Mouse (Mus musculus): ENCODE measurements around the gene Spsb1. TPM values are rescaled to one million over a fixed set of nuclear protein-coding genes. Genes with fewer than 3 reads are reported as not detected.

Gene Spsb1
- polyA plus RNA-seq, 1 experiment from 2014 or later: 22.6 TPM

GRCm38 (mm10) chr4:149930755-149931154 lies 24.1 kb downstream of the Spsb1 start:
- no peak overlapping the region for H3K4me3 ChIP-seq
- no peaks in the 10 kb centered on the region for H3K36me3 ChIP-seq
- WGBS: 62% methylated on average over 3 of the region's 3 CpGs
- H3K9me3 ChIP-seq: no peaks in the 10 kb centered on the region
- ATAC-seq (ENCODE audit: insufficient number of reproducible peaks, insufficient read depth, low FRiP score, low TSS enrichment): no peak
- no peak overlapping the region for H3K4me2 ChIP-seq (replicated peaks)
- H3K9ac ChIP-seq: no peak overlapping the region
- no peaks in the 10 kb centered on the region for H3K27me3 ChIP-seq
- H3K4me1 ChIP-seq: 0 out of 2 replicates have a peak, but pooled peaks cover 4% of the 10 kb centered on the region
- H3K27ac ChIP-seq: no peak overlapping the region

DNA sequence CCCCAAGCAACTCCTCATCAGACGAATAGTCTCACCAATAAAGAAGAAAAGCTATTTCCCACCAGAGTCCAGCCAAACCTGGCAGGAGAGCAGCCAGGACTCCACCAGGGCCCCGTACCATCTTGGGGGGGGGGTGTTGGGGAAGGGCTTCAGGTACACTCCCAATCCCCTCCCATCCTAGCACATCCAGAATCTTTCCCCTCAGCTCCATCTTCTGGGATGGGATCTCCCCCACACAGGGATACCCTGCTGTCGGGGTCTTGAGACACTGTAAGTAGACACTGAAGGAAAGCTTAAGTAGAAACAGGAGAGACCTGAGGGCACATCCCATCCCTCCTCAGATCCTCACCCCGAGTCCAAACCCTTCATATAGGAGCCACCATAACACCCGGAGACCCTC lies 31.8 kb downstream of the Spsb1 start:
- Histone ChIP-seq H3K27me3 (no peaks in the 10 kb centered on the region), H3K4me1 (peaks cover 66% of the 10 kb centered on the region), H3K9ac (no peak overlapping the region), H3K9me3 (no peaks in the 10 kb centered on the region), H3K4me3 (no peak overlapping the region), H3K4me2 (replicated peaks) (no peak overlapping the region; the same call in 1 of the 2 replicates), H3K36me3 (0 out of 2 replicates have a peak, but pooled peaks cover 2% of the 10 kb centered on the region), H3K27ac (peak overlapping the region; percentile 85)
- WGBS: 40% methylated on average over 4 of the region's 5 CpGs
- no peak for ATAC-seq (ENCODE audit: insufficient number of reproducible peaks, insufficient read depth, low FRiP score, low TSS enrichment)

GRCm38 (mm10) chr4:149922121-149922718 lies 32.6 kb downstream of the Spsb1 start:
- no peak overlapping the region for H3K4me3 ChIP-seq
- H3K27me3 ChIP-seq: no peaks in the 10 kb centered on the region
- ATAC-seq (ENCODE audit: insufficient number of reproducible peaks, insufficient read depth, low FRiP score, low TSS enrichment): peak; percentile 69; the same call in 1 of the 2 replicates
- H3K27ac ChIP-seq: peak overlapping the region; percentile 85
- 18% methylated on average over 14 of the region's 14 CpGs for WGBS
- H3K9ac ChIP-seq: no peak overlapping the region
- H3K4me1 ChIP-seq: peaks cover 74% of the 10 kb centered on the region
- no peaks in the 10 kb centered on the region for H3K9me3 ChIP-seq
- peak overlapping the region; percentile 23 for H3K4me2 ChIP-seq (replicated peaks)
- H3K36me3 ChIP-seq: 0 out of 2 replicates have a peak, but pooled peaks cover 2% of the 10 kb centered on the region

GRCm38 (mm10) chr4:149920886-149921285 lies 34.0 kb downstream of the Spsb1 start:
- WGBS: 30% methylated on average over 12 of the region's 12 CpGs
- H3K36me3 ChIP-seq: 0 out of 2 replicates have a peak, but pooled peaks cover 2% of the 10 kb centered on the region
- peaks cover 86% of the 10 kb centered on the region for H3K4me1 ChIP-seq
- H3K4me2 ChIP-seq (replicated peaks): peak overlapping the region; percentile 12; the same call in 1 of the 2 replicates
- H3K27me3 ChIP-seq: no peaks in the 10 kb centered on the region
- no peak overlapping the region for H3K9ac ChIP-seq
- no peak for ATAC-seq (ENCODE audit: insufficient number of reproducible peaks, insufficient read depth, low FRiP score, low TSS enrichment)
- peak overlapping the region; percentile 85 for H3K27ac ChIP-seq
- H3K4me3 ChIP-seq: no peak overlapping the region
- no peaks in the 10 kb centered on the region for H3K9me3 ChIP-seq

DNA sequence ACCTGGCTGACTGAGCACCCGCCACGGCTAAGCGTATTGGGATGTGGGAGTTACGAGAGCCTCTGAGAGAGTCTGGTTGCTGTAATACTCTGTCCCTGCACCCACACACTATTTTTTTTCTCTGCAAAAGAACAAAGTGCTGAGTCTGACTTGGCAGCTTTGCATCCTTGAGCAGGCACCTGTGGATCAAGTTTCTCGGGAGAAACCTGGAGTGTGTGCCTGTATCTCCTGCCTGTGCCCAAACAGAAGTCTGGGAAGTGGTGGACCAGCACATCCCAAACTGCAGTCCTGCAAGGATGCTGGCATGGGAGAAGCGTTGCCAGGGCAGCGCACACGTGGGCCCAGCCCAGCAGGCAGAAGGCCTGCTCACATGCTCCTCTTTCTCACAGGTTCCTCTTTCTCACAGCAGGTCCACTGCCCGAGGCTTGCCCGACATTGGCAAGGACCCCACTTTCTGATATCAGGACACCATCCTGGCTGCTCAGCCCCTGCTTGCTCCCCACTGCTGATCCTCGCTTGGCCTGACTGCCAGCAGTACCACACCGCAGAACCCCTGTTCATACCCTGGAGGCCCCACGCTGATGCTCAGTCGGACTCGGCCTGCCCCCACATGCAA lies 36.3 kb downstream of the Spsb1 start:
- no peaks in the 10 kb centered on the region for H3K27me3 ChIP-seq
- H3K4me2 ChIP-seq (replicated peaks): no peak overlapping the region
- H3K27ac ChIP-seq: no peak overlapping the region
- H3K9ac ChIP-seq: no peak overlapping the region
- no peak for ATAC-seq (ENCODE audit: insufficient number of reproducible peaks, insufficient read depth, low FRiP score, low TSS enrichment)
- 84% methylated on average over 15 of the region's 15 CpGs for WGBS
- H3K4me3 ChIP-seq: no peak overlapping the region
- peaks cover 96% of the 10 kb centered on the region for H3K4me1 ChIP-seq
- H3K36me3 ChIP-seq: 0 out of 2 replicates have a peak, but pooled peaks cover 2% of the 10 kb centered on the region
- no peaks in the 10 kb centered on the region for H3K9me3 ChIP-seq

GRCm38 (mm10) chr4:149916831-149917230 lies 38.0 kb downstream of the Spsb1 start:
- peaks cover 94% of the 10 kb centered on the region for H3K4me1 ChIP-seq
- H3K9ac ChIP-seq: no peak overlapping the region
- H3K36me3 ChIP-seq: 0 out of 2 replicates have a peak, but pooled peaks cover 2% of the 10 kb centered on the region
- H3K9me3 ChIP-seq: no peaks in the 10 kb centered on the region
- 49% methylated on average over 3 of the region's 3 CpGs for WGBS
- ATAC-seq (ENCODE audit: insufficient number of reproducible peaks, insufficient read depth, low FRiP score, low TSS enrichment): no peak
- H3K27me3 ChIP-seq: no peaks in the 10 kb centered on the region
- no peak overlapping the region for H3K4me3 ChIP-seq
- H3K27ac ChIP-seq: no peak overlapping the region; the same call in 1 of the 2 replicates
- no peak overlapping the region for H3K4me2 ChIP-seq (replicated peaks)

- Histone ChIP-seq H3K4me2 (replicated peaks) (no peak overlapping the region), H3K27me3 (no peaks in the 10 kb centered on the region), H3K9ac (no peak overlapping the region), H3K4me3 (no peak overlapping the region), H3K36me3 (no peaks in the 10 kb centered on the region), H3K9me3 (no peaks in the 10 kb centered on the region), H3K27ac (peak overlapping the region; percentile 58; the same call in 1 of the 2 replicates), H3K4me1 (peaks cover 65% of the 10 kb centered on the region)
- 41% methylated on average over 7 of the region's 7 CpGs for WGBS
- no peak for ATAC-seq (ENCODE audit: insufficient number of reproducible peaks, insufficient read depth, low FRiP score, low TSS enrichment)
Measured at GRCm38 (mm10) chr4:149913709-149914370, 41.0 kb downstream of the Spsb1 start.

DNA sequence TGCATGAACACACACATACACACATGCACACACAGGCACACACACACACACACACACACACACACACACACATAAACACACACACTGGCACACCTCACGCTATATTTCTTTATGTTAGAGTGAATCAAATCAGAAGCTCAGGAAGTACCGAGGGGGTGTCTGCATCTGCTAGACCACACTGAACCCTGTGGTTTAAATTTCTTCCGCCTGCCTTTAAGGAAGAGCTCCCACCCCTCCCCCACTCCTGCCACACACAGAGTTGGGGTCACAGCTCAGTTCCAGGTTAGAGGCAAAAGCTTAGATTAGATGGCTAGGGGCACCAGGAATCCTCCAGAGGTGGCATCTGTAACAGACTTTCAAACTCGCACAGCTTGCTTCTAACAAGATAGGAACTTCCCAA lies 42.4 kb downstream of the Spsb1 start:
- Histone ChIP-seq H3K4me2 (replicated peaks) (0 out of 2 replicates have a peak overlapping the region, but pooled peaks have one; percentile 1), H3K36me3 (no peaks in the 10 kb centered on the region), H3K9ac (no peak overlapping the region), H3K9me3 (no peaks in the 10 kb centered on the region), H3K4me1 (peaks cover 57% of the 10 kb centered on the region), H3K27me3 (no peaks in the 10 kb centered on the region), H3K4me3 (no peak overlapping the region), H3K27ac (peak overlapping the region; percentile 58; the same call in 1 of the 2 replicates)
- no peak for ATAC-seq (ENCODE audit: insufficient number of reproducible peaks, insufficient read depth, low FRiP score, low TSS enrichment)
- 19% methylated on average over 4 of the region's 4 CpGs for WGBS

DNA sequence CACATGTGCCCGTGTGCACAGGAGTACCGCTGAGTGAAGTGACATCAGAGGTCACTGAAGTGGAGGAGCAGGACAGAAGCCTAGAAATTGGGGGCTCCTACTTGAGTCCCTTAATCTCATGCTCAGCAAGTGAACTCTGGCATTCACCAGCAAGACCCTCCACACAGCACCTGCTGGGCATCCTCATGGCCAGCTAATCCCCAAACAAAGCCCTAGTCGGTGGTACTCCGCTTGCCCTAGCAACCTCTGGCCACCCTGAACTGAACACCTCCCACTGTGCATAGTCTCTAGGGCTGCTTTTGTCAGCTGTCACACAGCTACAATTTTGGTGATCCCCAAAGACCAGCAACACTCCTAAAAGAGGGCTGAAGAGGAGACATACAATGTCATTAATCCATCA lies 44.3 kb downstream of the Spsb1 start:
- Histone ChIP-seq H3K4me1 (peaks cover 39% of the 10 kb centered on the region), H3K4me2 (replicated peaks) (no peak overlapping the region), H3K36me3 (peaks cover 13% of the 10 kb centered on the region), H3K4me3 (no peak overlapping the region), H3K27ac (no peak overlapping the region), H3K9ac (no peak overlapping the region), H3K9me3 (no peaks in the 10 kb centered on the region), H3K27me3 (no peaks in the 10 kb centered on the region)
- 71% methylated on average over 4 of the region's 4 CpGs for WGBS
- no peak for ATAC-seq (ENCODE audit: insufficient number of reproducible peaks, insufficient read depth, low FRiP score, low TSS enrichment)

DNA sequence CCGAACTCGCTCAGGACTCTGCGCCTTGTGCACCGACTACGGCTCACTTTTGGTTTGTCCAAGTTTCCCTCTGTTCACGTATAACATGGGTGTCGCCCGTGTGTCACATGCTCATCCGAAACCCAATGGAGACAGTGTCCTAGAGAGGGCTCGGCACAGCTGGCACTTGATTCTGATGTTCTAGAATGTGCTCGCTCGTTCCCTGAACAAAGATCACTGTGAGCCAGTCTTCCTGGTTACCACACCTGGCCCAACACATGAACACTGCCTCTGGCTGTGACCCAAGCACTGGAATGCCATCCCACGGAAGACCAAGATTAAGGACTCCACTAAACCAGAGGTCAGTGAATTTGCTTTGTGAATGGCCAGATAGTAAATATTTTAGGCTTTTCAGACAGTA lies 45.3 kb downstream of the Spsb1 start:
- H3K4me1 ChIP-seq: peaks cover 30% of the 10 kb centered on the region
- no peak overlapping the region for H3K4me2 ChIP-seq (replicated peaks)
- H3K9me3 ChIP-seq: no peaks in the 10 kb centered on the region
- no peak for ATAC-seq (ENCODE audit: insufficient number of reproducible peaks, insufficient read depth, low FRiP score, low TSS enrichment)
- H3K27me3 ChIP-seq: no peaks in the 10 kb centered on the region
- WGBS: 87% methylated on average over 13 of the region's 13 CpGs
- no peak overlapping the region for H3K4me3 ChIP-seq
- H3K27ac ChIP-seq: no peak overlapping the region
- peaks cover 23% of the 10 kb centered on the region for H3K36me3 ChIP-seq
- no peak overlapping the region for H3K9ac ChIP-seq

DNA sequence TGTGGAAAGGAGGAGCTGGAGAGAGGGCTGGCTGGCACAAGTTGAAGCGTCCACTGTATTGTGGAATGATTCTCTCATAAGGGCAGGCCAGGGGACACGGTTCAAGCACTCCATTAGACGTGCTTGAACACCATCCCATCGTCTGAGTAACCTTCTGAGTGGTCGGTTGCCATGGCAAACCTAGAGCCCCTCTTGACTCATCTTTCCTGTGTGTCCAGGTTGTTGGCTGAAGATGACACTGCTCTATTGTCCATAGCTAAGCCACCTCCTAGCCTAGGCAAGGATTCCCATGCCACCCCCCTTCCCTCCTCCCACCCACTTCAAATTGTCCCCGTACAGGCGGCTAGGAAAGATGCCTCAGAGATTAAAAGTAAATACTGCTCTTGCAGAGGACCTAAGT lies 45.9 kb downstream of the Spsb1 start:
- H3K27ac ChIP-seq: no peak overlapping the region
- no peaks in the 10 kb centered on the region for H3K9me3 ChIP-seq
- ATAC-seq (ENCODE audit: insufficient number of reproducible peaks, insufficient read depth, low FRiP score, low TSS enrichment): no peak
- H3K4me2 ChIP-seq (replicated peaks): no peak overlapping the region
- no peak overlapping the region for H3K4me3 ChIP-seq
- H3K27me3 ChIP-seq: no peaks in the 10 kb centered on the region
- H3K9ac ChIP-seq: no peak overlapping the region
- 80% methylated on average over 7 of the region's 7 CpGs for WGBS
- H3K36me3 ChIP-seq: peaks cover 27% of the 10 kb centered on the region
- peaks cover 23% of the 10 kb centered on the region for H3K4me1 ChIP-seq

DNA sequence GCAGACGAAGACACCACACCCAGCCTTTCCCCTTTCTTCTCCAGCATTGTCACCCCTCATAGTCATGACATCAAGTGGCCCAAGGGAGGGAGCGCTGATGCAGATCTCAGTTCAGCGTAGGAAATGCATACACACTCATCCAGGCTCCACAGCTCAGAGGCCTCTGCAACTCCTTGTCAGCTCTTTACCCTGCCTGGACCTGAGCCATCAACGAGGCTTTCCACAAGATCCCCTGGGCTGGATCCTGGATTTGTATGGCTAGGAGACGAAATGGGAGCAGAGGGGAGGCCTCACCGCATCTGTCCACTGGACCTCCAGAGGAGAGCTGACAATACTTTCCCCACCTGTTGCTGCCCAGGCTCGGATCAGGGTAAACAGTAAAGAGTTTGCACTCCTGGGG lies 47.2 kb downstream of the Spsb1 start:
- Histone ChIP-seq H3K9ac (no peak overlapping the region), H3K4me1 (peaks cover 23% of the 10 kb centered on the region), H3K4me3 (no peak overlapping the region), H3K27me3 (no peaks in the 10 kb centered on the region), H3K4me2 (replicated peaks) (no peak overlapping the region), H3K9me3 (no peaks in the 10 kb centered on the region), H3K27ac (0 out of 2 replicates have a peak overlapping the region, but pooled peaks have one; percentile 36), H3K36me3 (peaks cover 31% of the 10 kb centered on the region)
- ATAC-seq (ENCODE audit: insufficient number of reproducible peaks, insufficient read depth, low FRiP score, low TSS enrichment): no peak
- 74% methylated on average over 7 of the region's 7 CpGs for WGBS

Data from embryonic facial prominence, embryonic 12.5 days (tissue).